Mouse (Mus musculus): ENCODE measurements around the gene Papss2.

Papss2 gene

DNA sequence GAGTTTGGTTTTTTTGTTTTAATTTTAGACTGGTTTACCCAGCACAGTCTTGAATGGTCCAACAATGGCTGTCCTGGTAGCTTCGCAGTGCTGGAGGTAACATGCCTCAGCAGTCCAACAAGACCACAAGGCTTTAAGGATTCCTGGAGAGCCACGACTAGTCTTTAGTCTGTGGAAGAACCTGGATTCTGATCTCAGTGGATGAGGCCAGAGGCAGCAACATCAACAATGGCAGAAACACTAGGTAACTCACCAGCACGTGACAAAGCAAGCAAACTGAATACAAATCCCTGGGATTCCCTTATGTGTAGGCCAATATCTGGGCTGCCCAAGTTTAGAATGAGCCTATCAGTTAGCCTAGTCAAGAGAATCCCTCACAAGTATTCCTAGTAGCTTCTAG lies 117.9 kb downstream of the Papss2 start:
- DNase-seq: no peak

- peak; percentile 87 for DNase-seq
Observed at GRCm38 (mm10) chr19:32715201-32715600, 119.6 kb downstream of the Papss2 start.

GRCm38 (mm10) chr19:32715681-32716080 lies 120.1 kb downstream of the Papss2 start:
- no peak for DNase-seq
